ENCODE assay signal across 8 mouse cellular contexts in the genomic region with DNA sequence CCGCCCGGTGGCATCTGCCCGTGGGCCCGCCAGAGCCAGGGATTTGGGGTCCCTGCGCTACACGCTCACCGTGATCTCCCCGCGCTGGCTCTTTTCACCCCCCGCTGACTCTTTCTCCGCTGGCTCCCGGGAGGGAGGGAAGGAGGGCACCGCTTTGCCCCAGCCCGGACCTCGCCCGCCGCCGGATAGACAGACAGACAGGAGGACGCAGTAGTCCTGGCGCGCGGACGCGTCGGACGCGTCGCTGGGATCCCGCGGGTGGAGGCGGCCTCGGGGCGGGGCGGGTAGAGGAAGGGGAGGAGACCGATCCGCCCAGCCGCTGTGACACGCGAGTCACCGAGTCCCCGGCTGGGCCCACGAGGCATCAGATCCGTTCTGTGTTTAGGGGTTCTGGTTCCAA. TPM values are rescaled to one million over a fixed set of nuclear protein-coding genes. Genes with fewer than 3 reads are reported as not detected.
A peak's percentile ranks its signal among the peaks of the same experiment; 100 is the strongest.
DNase-seq lines count a peak whose midpoint lies in the region; ATAC-seq and TF ChIP-seq lines count a peak whose summit lies in the region.

No protein-coding gene starts in this region.

- H3K9ac ChIP-seq in forebrain, embryonic 14.5 days (ENCODE audit: low read length): peak overlapping the region; percentile 86

- H3K4me2 ChIP-seq in forebrain, embryonic 14.5 days (ENCODE audit: low read length): peak overlapping the region; percentile 87

- no peaks in the 10 kb centered on the region for H3K9me3 ChIP-seq in forebrain, embryonic 14.5 days (replicated peaks; ENCODE audit: control insufficient read depth, low read length)
- no peaks in the 10 kb centered on the region for H3K9me3 ChIP-seq in hindbrain, embryonic 10.5 days

- peak; percentile 55 for ATAC-seq in forebrain, embryonic 14.5 days
- peak; percentile 38; the same call in 1 of the 2 replicates for ATAC-seq in megakaryocyte, adult 5-6 weeks (ENCODE audit: poor library complexity, severe bottlenecking)
- no peak for ATAC-seq in erythroid progenitor cell, adult 5-6 weeks (replicated peaks; ENCODE audit: low FRiP score, poor library complexity, severe bottlenecking)

- peak overlapping the region; percentile 73 for H3K27ac ChIP-seq in forebrain, embryonic 14.5 days (ENCODE audit: low read depth, low read length)
- peak overlapping the region; percentile 84 for H3K27ac ChIP-seq in hindbrain, embryonic 10.5 days
- peak overlapping the region; percentile 80 for H3K27ac ChIP-seq in spleen, adult 2 months (ENCODE audit: insufficient read depth, low read length)

- peak; percentile 36; the same call in 1 of the 2 replicates for TF ChIP-seq POLR2A in spleen, adult 2 months (IDR thresholded peaks at IDR 0.05; ENCODE audit: low read depth, low read length)

- H3K36me3 ChIP-seq in forebrain, embryonic 14.5 days (ENCODE audit: control insufficient read depth, insufficient read depth, low read length): no peaks in the 10 kb centered on the region
- no peaks in the 10 kb centered on the region for H3K36me3 ChIP-seq in hindbrain, embryonic 10.5 days
- H3K36me3 ChIP-seq in spleen, adult 2 months (ENCODE audit: control insufficient read depth, insufficient read depth, low read length): peaks cover 3% of the 10 kb centered on the region; the same call in 1 of the 2 replicates

- DNase-seq in R1 (ENCODE audit: low read depth, low spot score): peak; percentile 34
- DNase-seq in brain, adult 2 months (ENCODE audit: low read depth, low spot score): peak; percentile 85
- DNase-seq in forebrain, embryonic 14.5 days (ENCODE audit: low spot score): peak; percentile 56
- peak; percentile 40 for DNase-seq in hindbrain, embryonic 10.5 days (ENCODE audit: low spot score)
- peak; percentile 73 to 74 for DNase-seq in left cerebral cortex, adult 8-10 months (ENCODE audit: low spot score in 2 of 2)
- DNase-seq in spleen, adult 2 months (ENCODE audit: low read depth in 1 of 2, low spot score in 2 of 2): peak; percentile 49 to 82

- peaks cover 28% of the 10 kb centered on the region for H3K4me1 ChIP-seq in forebrain, embryonic 14.5 days (ENCODE audit: control insufficient read depth, insufficient read depth, low read length)
- peaks cover 44% of the 10 kb centered on the region for H3K4me1 ChIP-seq in hindbrain, embryonic 10.5 days (replicated peaks)
- peaks cover 32% of the 10 kb centered on the region for H3K4me1 ChIP-seq in spleen, adult 2 months (ENCODE audit: control insufficient read depth, insufficient read depth, insufficient read length)

- no peaks in the 10 kb centered on the region for H3K27me3 ChIP-seq in forebrain, embryonic 14.5 days (replicated peaks; ENCODE audit: control insufficient read depth, insufficient read depth, low read length)
- peaks cover 96% of the 10 kb centered on the region for H3K27me3 ChIP-seq in hindbrain, embryonic 10.5 days (ENCODE audit: insufficient read depth, poor library complexity, severe bottlenecking)
- H3K27me3 ChIP-seq in spleen, adult 2 months (ENCODE audit: control insufficient read depth, insufficient read depth, low read length): no peaks in the 10 kb centered on the region

- TF ChIP-seq CTCF in spleen, adult 2 months (IDR thresholded peaks at IDR 0.05; ENCODE audit: extremely low read depth, insufficient read depth, insufficient read length, insufficient replicate concordance): no peak

- H3K4me3 ChIP-seq in forebrain, embryonic 14.5 days (ENCODE audit: low read depth, low read length): peak overlapping the region; percentile 71
- H3K4me3 ChIP-seq in hindbrain, embryonic 10.5 days: peak overlapping the region; percentile 63
- peak overlapping the region; percentile 79 for H3K4me3 ChIP-seq in spleen, adult 2 months (ENCODE audit: extremely low read depth, insufficient read depth, insufficient read length)

- WGBS in forebrain, embryonic 14.5 days: under 1% methylated on average over 39 of the region's 43 CpGs
- under 1% methylated on average over 43 of the region's 43 CpGs for WGBS in hindbrain, embryonic 10.5 days
- WGBS in spleen, adult 2 months: 1% methylated on average over 43 of the region's 43 CpGs

RNA-seq across cellular contexts. Expression of a gene that starts 0.3 kb away (rescaled TPM):
- 27.5 and 35.5 TPM in 2 replicates for polyA plus RNA-seq in forebrain, embryonic 14.5 days (2014; fragmentation: Nextera tagmentation; extraction: Ambion mirVana)
- 1.7 and 5.8 TPM in 2 replicates for polyA plus RNA-seq in hindbrain, embryonic 10.5 days (2016; fragmentation: Nextera tagmentation; extraction: Ambion mirVana)
- 10 to 100 TPM; 64.7 to 71.7 (median 69.7) TPM for total RNA-seq in left cerebral cortex, adult 8-10 months (2022)
- 0.30 and 0.40 TPM in 2 replicates for total RNA-seq in megakaryocyte, adult 5-6 weeks (2015)
- not detected in 2 replicates for total RNA-seq in megakaryocyte, adult 5-6 weeks (2017)
- 264 and 351 TPM in 2 replicates for polyA plus RNA-seq in spleen, adult 2 months (2012; rRNA removed)
- 7.5 TPM in 1 of 2 replicates, not detected in the other for total RNA-seq in erythroid progenitor cell, adult 5-6 weeks (2015; ENCODE audit: low replicate concordance)
- 0.39 and 0.61 TPM in 2 replicates for total RNA-seq in erythroid progenitor cell, adult 5-6 weeks (2017; ENCODE audit: low replicate concordance)

RNA-seq across cellular contexts. Expression of a gene that starts 38.2 kb away (rescaled TPM):
- polyA plus RNA-seq in forebrain, embryonic 14.5 days (2014; fragmentation: Nextera tagmentation; extraction: Ambion mirVana): 0.11 and 0.42 TPM in 2 replicates
- 0.06 and 0.10 TPM in 2 replicates for polyA plus RNA-seq in hindbrain, embryonic 10.5 days (2016; fragmentation: Nextera tagmentation; extraction: Ambion mirVana)
- total RNA-seq in left cerebral cortex, adult 8-10 months (2022): under 1 TPM in 2 of 4 experiments, not detected in 2; 0.21 to 0.27 TPM
- 13.0 and 13.2 TPM in 2 replicates for total RNA-seq in megakaryocyte, adult 5-6 weeks (2015)
- total RNA-seq in megakaryocyte, adult 5-6 weeks (2017): 3.9 and 7.5 TPM in 2 replicates
- 7.2 and 9.0 TPM in 2 replicates for polyA plus RNA-seq in spleen, adult 2 months (2012; rRNA removed)
- 5.0 and 12.3 TPM in 2 replicates for total RNA-seq in erythroid progenitor cell, adult 5-6 weeks (2015; ENCODE audit: low replicate concordance)
- 3.5 TPM in 2 replicates for total RNA-seq in erythroid progenitor cell, adult 5-6 weeks (2017; ENCODE audit: low replicate concordance)

Comparison
In these comparisons a context has a peak if more than half of its experiments do, and no peak if none do; other contexts are left out.
1. DNase-seq: peak in every context shown above with its lines; median percentile 85 in brain, adult 2 months; 74 in left cerebral cortex, adult 8-10 months; 66 in spleen, adult 2 months; 56 in forebrain, embryonic 14.5 days; 40 in hindbrain, embryonic 10.5 days; 34 in R1.
2. RNA of a gene that starts 0.3 kb away (total RNA-seq): 64.7 to 71.7 TPM in left cerebral cortex, adult 8-10 months; 0.39 to 7.5 TPM in erythroid progenitor cell, adult 5-6 weeks and 0.30 to 0.40 TPM in megakaryocyte, adult 5-6 weeks; every median in the first group is over 4 times any median in the second.
3. Peak in every context shown above with its lines, with median percentiles within 50 percentile points of each other: H3K27ac ChIP-seq and H3K4me3 ChIP-seq.